25 mouse cellular contexts compared by ENCODE assay signal in the genomic region with DNA sequence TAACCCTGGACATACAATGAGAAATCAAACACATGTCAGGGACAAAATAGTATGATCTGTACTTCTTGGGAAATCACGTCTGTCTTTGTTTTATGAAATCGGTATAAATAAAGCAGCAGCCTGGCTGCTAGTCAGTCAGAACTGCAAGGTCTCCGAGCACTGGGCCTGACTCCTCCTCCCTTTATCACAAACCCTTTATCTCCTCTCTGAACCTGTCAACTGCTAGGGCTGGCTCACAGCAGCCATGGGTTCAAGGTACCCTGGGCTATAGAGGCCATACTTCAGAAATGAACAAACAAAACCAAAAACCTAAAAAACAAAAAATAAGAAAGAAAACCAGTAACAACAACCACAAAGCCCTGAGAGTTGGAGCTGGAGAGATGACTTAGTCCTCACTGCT. TPM values are rescaled to one million over a fixed set of nuclear protein-coding genes. Genes with fewer than 3 reads are reported as not detected.
DNase-seq lines count a peak whose midpoint lies in the region; ATAC-seq and TF ChIP-seq lines count a peak whose summit lies in the region.
"Had no signal": no experiment of that assay in that cellular context is flagged by ENCODE, and none has a peak within 500 bp of the region (broad histone marks: within the 10 kb centered on the region; RNA-seq: fewer than 3 reads in every experiment).

No protein-coding gene starts in this region.

- no peaks in the 10 kb centered on the region for H3K79me2 ChIP-seq in MEL (ENCODE audit: control insufficient read depth, insufficient read depth, low read length, poor library complexity)

- no peak overlapping the region for H3K4me2 ChIP-seq in forebrain, embryonic 15.5 days (replicated peaks)
- no peak overlapping the region for H3K4me2 ChIP-seq in forebrain, embryonic 12.5 days
- no peak overlapping the region for H3K4me2 ChIP-seq in liver, embryonic 13.5 days
- no peak overlapping the region for H3K4me2 ChIP-seq in hindbrain, embryonic 14.5 days (replicated peaks)
- H3K4me2 ChIP-seq: forebrain, embryonic 13.5 days; heart, embryonic 12.5 days; limb, embryonic 13.5 days; neural tube, embryonic 12.5 days; stomach, embryonic 15.5 days had no signal

- H3K9me3 ChIP-seq in forebrain, embryonic 15.5 days, result no peaks in the 10 kb centered on the region
- H3K9me3 ChIP-seq in forebrain, embryonic 12.5 days, result no peaks in the 10 kb centered on the region
- H3K9me3 ChIP-seq in MEL (replicated peaks; ENCODE audit: insufficient read depth, low read length), result no peaks in the 10 kb centered on the region
- H3K9me3 ChIP-seq in liver, embryonic 13.5 days (replicated peaks), result no peaks in the 10 kb centered on the region
- no peaks in the 10 kb centered on the region for H3K9me3 ChIP-seq in hindbrain, embryonic 14.5 days (ENCODE audit: control insufficient read depth, low read length)
- H3K9me3 ChIP-seq: forebrain, embryonic 13.5 days; heart, embryonic 12.5 days; limb, embryonic 13.5 days; neural tube, embryonic 12.5 days; stomach, embryonic 15.5 days had no signal

- WGBS in forebrain, embryonic 15.5 days, result 53% methylated on average over 3 of the region's 3 CpGs
- WGBS in forebrain, embryonic 12.5 days, result 71% methylated on average over 3 of the region's 3 CpGs
- 30% methylated on average over 3 of the region's 3 CpGs for WGBS in liver, embryonic 13.5 days (ENCODE audit: insufficient replicate concordance)
- WGBS in thymus, adult 2 months, result 93% methylated on average over 3 of the region's 3 CpGs
- 72% methylated on average over 3 of the region's 3 CpGs for WGBS in hindbrain, embryonic 14.5 days

- peak overlapping the region; percentile 42 for H3K27ac ChIP-seq in forebrain, embryonic 15.5 days (replicated peaks)
- H3K27ac ChIP-seq in forebrain, embryonic 12.5 days, result no peak overlapping the region
- peak overlapping the region; percentile 35; the same call in 1 of the 2 replicates for H3K27ac ChIP-seq in MEL (ENCODE audit: control insufficient read depth, low read depth, low read length)
- H3K27ac ChIP-seq in liver, embryonic 13.5 days, result peak overlapping the region; percentile 53
- H3K27ac ChIP-seq in thymus, adult 2 months (ENCODE audit: control insufficient read depth, insufficient read depth, low read length), result no peak overlapping the region
- H3K27ac ChIP-seq in hindbrain, embryonic 14.5 days, result no peak overlapping the region
- H3K27ac ChIP-seq: forebrain, embryonic 13.5 days; limb, embryonic 13.5 days; neural tube, embryonic 12.5 days; stomach, embryonic 15.5 days had no signal

- no peak for TF ChIP-seq RAD21 in MEL (IDR thresholded peaks at IDR 0.05; ENCODE audit: low read depth, low read length)

- ATAC-seq in forebrain, embryonic 15.5 days (replicated peaks), result no peak
- ATAC-seq in forebrain, embryonic 12.5 days (ENCODE audit: low FRiP score), result no peak
- 0 out of 2 replicates have a peak, but pooled peaks have one; percentile 54 for ATAC-seq in common myeloid progenitor, adult 5-6 weeks (replicated peaks; ENCODE audit: low read depth, poor library complexity, severe bottlenecking)
- peak; percentile 97 for ATAC-seq in liver, embryonic 13.5 days (ENCODE audit: low read depth)
- no peak for ATAC-seq in hindbrain, embryonic 14.5 days (ENCODE audit: low FRiP score)
- ATAC-seq: activated CD4-positive, CD25-positive, alpha-beta regulatory T cell, adult 4 months; forebrain, embryonic 13.5 days; Patski had no signal

- peak; percentile 69 for DNase-seq in MEL (ENCODE audit: low read depth, low spot score)
- DNase-seq in liver, embryonic 13.5 days, result peak; percentile 47
- no peak for DNase-seq in lung, postnatal 14 days
- DNase-seq in thymus, adult 2 months, result no peak
- DNase-seq in hindbrain, embryonic 14.5 days (ENCODE audit: low spot score), result no peak
- DNase-seq: cerebellum, adult 9-10 months; gastrocnemius, postnatal 36 days; lung, postnatal 10 days; right cerebral cortex, postnatal 14 days; thymus, postnatal 14 days had no signal

- no peaks in the 10 kb centered on the region for H3K27me3 ChIP-seq in forebrain, embryonic 15.5 days
- H3K27me3 ChIP-seq in forebrain, embryonic 12.5 days, result no peaks in the 10 kb centered on the region
- no peaks in the 10 kb centered on the region for H3K27me3 ChIP-seq in MEL (ENCODE audit: control insufficient read depth in 1 of 2, insufficient read depth in 2 of 2, low read length in 2 of 2)
- no peaks in the 10 kb centered on the region for H3K27me3 ChIP-seq in liver, embryonic 13.5 days
- H3K27me3 ChIP-seq in thymus, adult 2 months (ENCODE audit: control insufficient read depth, insufficient read depth, low read length), result no peaks in the 10 kb centered on the region
- no peaks in the 10 kb centered on the region for H3K27me3 ChIP-seq in hindbrain, embryonic 14.5 days (ENCODE audit: control insufficient read depth, insufficient read depth, low read length)
- H3K27me3 ChIP-seq: forebrain, embryonic 13.5 days; heart, embryonic 12.5 days; limb, embryonic 13.5 days; neural tube, embryonic 12.5 days; Patski; stomach, embryonic 15.5 days had no signal

- peaks cover 6% of the 10 kb centered on the region; the same call in 1 of the 2 replicates for H3K36me3 ChIP-seq in forebrain, embryonic 15.5 days
- peaks cover 34% of the 10 kb centered on the region for H3K36me3 ChIP-seq in forebrain, embryonic 12.5 days (replicated peaks)
- H3K36me3 ChIP-seq in MEL (ENCODE audit: control insufficient read depth in 1 of 2, insufficient read depth in 2 of 2, low read length in 2 of 2), result peaks cover 12 to 13% of the 10 kb centered on the region in 2 experiments
- peaks cover 44% of the 10 kb centered on the region for H3K36me3 ChIP-seq in liver, embryonic 13.5 days
- H3K36me3 ChIP-seq in thymus, adult 2 months (ENCODE audit: control insufficient read depth, insufficient read depth, low read length), result peaks cover 27% of the 10 kb centered on the region
- H3K36me3 ChIP-seq in hindbrain, embryonic 14.5 days (replicated peaks; ENCODE audit: control insufficient read depth, insufficient read depth), result peaks cover 47% of the 10 kb centered on the region

- no peak for TF ChIP-seq POLR2A in MEL (IDR thresholded peaks at IDR 0.05; ENCODE audit: control insufficient read depth in 1 of 2, insufficient read depth in 1 of 2, low read depth in 1 of 2, low read length in 2 of 2, poor library complexity in 1 of 2)
- TF ChIP-seq POLR2A in thymus, adult 2 months (IDR thresholded peaks at IDR 0.05; ENCODE audit: control insufficient read depth, extremely low read depth, insufficient read depth, low read length, poor library complexity), result no peak

- no peak overlapping the region for H3K4me3 ChIP-seq in forebrain, embryonic 15.5 days
- H3K4me3 ChIP-seq in forebrain, embryonic 12.5 days (replicated peaks), result no peak overlapping the region
- H3K4me3 ChIP-seq in MEL (ENCODE audit: control insufficient read depth in 1 of 2, insufficient read depth in 1 of 2, low read depth in 2 of 2, low read length in 2 of 2), result no peak overlapping the region
- H3K4me3 ChIP-seq in liver, embryonic 13.5 days (replicated peaks), result no peak overlapping the region
- no peak overlapping the region for H3K4me3 ChIP-seq in thymus, adult 2 months (ENCODE audit: control insufficient read depth, insufficient read depth, low read length)
- no peak overlapping the region for H3K4me3 ChIP-seq in hindbrain, embryonic 14.5 days (replicated peaks; ENCODE audit: low read length)
- H3K4me3 ChIP-seq: forebrain, embryonic 13.5 days; heart, embryonic 12.5 days; limb, embryonic 13.5 days; neural tube, embryonic 12.5 days; stomach, embryonic 15.5 days had no signal

- no peak overlapping the region for H3K9ac ChIP-seq in forebrain, embryonic 15.5 days (replicated peaks)
- H3K9ac ChIP-seq in forebrain, embryonic 12.5 days, result no peak overlapping the region
- H3K9ac ChIP-seq in MEL (ENCODE audit: control insufficient read depth, low read depth, low read length, poor library complexity, severe bottlenecking), result no peak overlapping the region
- no peak overlapping the region for H3K9ac ChIP-seq in liver, embryonic 13.5 days
- no peak overlapping the region for H3K9ac ChIP-seq in hindbrain, embryonic 14.5 days
- H3K9ac ChIP-seq: forebrain, embryonic 13.5 days; heart, embryonic 12.5 days; limb, embryonic 13.5 days; neural tube, embryonic 12.5 days; stomach, embryonic 15.5 days had no signal

- TF ChIP-seq CTCF in MEL (IDR thresholded peaks at IDR 0.05 in 2 of 3, conservative IDR thresholded peaks at IDR 0.05 in 1 of 3; ENCODE audit: control insufficient read depth in 1 of 3, insufficient read depth in 1 of 3, low read depth in 2 of 3, low read length in 3 of 3, poor library complexity in 1 of 3, severe bottlenecking in 1 of 3), result no peak
- no peak for TF ChIP-seq CTCF in thymus, adult 2 months (IDR thresholded peaks at IDR 0.05; ENCODE audit: borderline replicate concordance, control insufficient read depth, extremely low read depth, insufficient read depth, low read length, poor library complexity)

- TF ChIP-seq EP300 in MEL (IDR thresholded peaks at IDR 0.05; ENCODE audit: low read depth in 1 of 2, low read length in 2 of 2), result peak; percentile 59 to 61; a peak in 3 of 4 replicates

- H3K4me1 ChIP-seq in forebrain, embryonic 15.5 days, result peaks cover 5% of the 10 kb centered on the region; the same call in 1 of the 2 replicates
- no peaks in the 10 kb centered on the region for H3K4me1 ChIP-seq in forebrain, embryonic 12.5 days
- H3K4me1 ChIP-seq in MEL (ENCODE audit: control insufficient read depth in 1 of 2, insufficient read depth in 2 of 2, low read length in 2 of 2), result peaks cover 5 to 16% of the 10 kb centered on the region in 2 experiments; a peak in 3 of 4 replicates
- H3K4me1 ChIP-seq in liver, embryonic 13.5 days (replicated peaks), result peaks cover 25% of the 10 kb centered on the region
- H3K4me1 ChIP-seq in thymus, adult 2 months (replicated peaks; ENCODE audit: control insufficient read depth, insufficient read depth, low read length), result no peaks in the 10 kb centered on the region
- no peaks in the 10 kb centered on the region for H3K4me1 ChIP-seq in hindbrain, embryonic 14.5 days (replicated peaks; ENCODE audit: control insufficient read depth, insufficient read depth, low read length)
- H3K4me1 ChIP-seq: forebrain, embryonic 13.5 days; limb, embryonic 13.5 days; neural tube, embryonic 12.5 days; stomach, embryonic 15.5 days had no signal

RNA-seq across cellular contexts. Expression of a gene that starts 21.8 kb away (rescaled TPM):
- 2.6 and 2.8 TPM in 2 replicates for polyA plus RNA-seq in forebrain, embryonic 15.5 days (2015; fragmentation: Nextera tagmentation; extraction: Ambion mirVana)
- 0.86 and 1.1 TPM in 2 replicates for polyA plus RNA-seq in forebrain, embryonic 12.5 days (2016; fragmentation: Nextera tagmentation; extraction: Ambion mirVana)
- 15.5 and 15.8 TPM in 2 replicates for total RNA-seq in MEL (2012; rRNA removed)
- 100 to 1,000 TPM in 1 of 2 experiments, 10 to 100 TPM in 1; 35.9 to 123 TPM for polyA plus RNA-seq in MEL (2012; ENCODE audit: insufficient read depth in 1 of 2, insufficient read length in 2 of 2, low read depth in 1 of 2, low replicate concordance in 2 of 2, missing spikeins in 1 of 2)
- total RNA-seq in common myeloid progenitor, adult 5-6 weeks (2017), result not detected in 2 replicates
- 1.1 TPM in 2 replicates for polyA plus RNA-seq in liver, embryonic 13.5 days (2015; fragmentation: Nextera tagmentation; extraction: Ambion mirVana)
- 1.5 and 7.0 TPM in 2 replicates for polyA plus RNA-seq in thymus, adult 2 months (2012; rRNA removed)
- 14.5 and 15.4 TPM in 2 replicates for polyA plus RNA-seq in hindbrain, embryonic 14.5 days (2014; fragmentation: Nextera tagmentation; extraction: Ambion mirVana)
- total RNA-seq: monocyte, adult 5-6 weeks had no signal
- polyA plus RNA-seq: Patski had no signal

RNA-seq across cellular contexts. Expression of a gene that starts 31.0 kb away (rescaled TPM):
- polyA plus RNA-seq in forebrain, embryonic 15.5 days (2015; fragmentation: Nextera tagmentation; extraction: Ambion mirVana), result 15.3 and 17.2 TPM in 2 replicates
- polyA plus RNA-seq in forebrain, embryonic 12.5 days (2016; fragmentation: Nextera tagmentation; extraction: Ambion mirVana), result 26.2 and 31.6 TPM in 2 replicates
- 11.6 and 14.2 TPM in 2 replicates for total RNA-seq in MEL (2012; rRNA removed)
- 10 to 100 TPM in 1 of 2 experiments, not detected in 1; 28.3 TPM for polyA plus RNA-seq in MEL (2012; ENCODE audit: insufficient read depth in 1 of 2, insufficient read length in 2 of 2, low read depth in 1 of 2, low replicate concordance in 2 of 2, missing spikeins in 1 of 2)
- 15.3 and 22.3 TPM in 2 replicates for total RNA-seq in common myeloid progenitor, adult 5-6 weeks (2017)
- 5.8 and 7.4 TPM in 2 replicates for polyA plus RNA-seq in liver, embryonic 13.5 days (2015; fragmentation: Nextera tagmentation; extraction: Ambion mirVana)
- 45.3 and 58.7 TPM in 2 replicates for polyA plus RNA-seq in thymus, adult 2 months (2012; rRNA removed)
- polyA plus RNA-seq in hindbrain, embryonic 14.5 days (2014; fragmentation: Nextera tagmentation; extraction: Ambion mirVana), result 17.3 and 19.3 TPM in 2 replicates

RNA-seq across cellular contexts. Expression of a gene that starts 31.0 kb away (rescaled TPM):
- 106 and 115 TPM in 2 replicates for polyA plus RNA-seq in forebrain, embryonic 15.5 days (2015; fragmentation: Nextera tagmentation; extraction: Ambion mirVana)
- 103 TPM in 2 replicates for polyA plus RNA-seq in forebrain, embryonic 12.5 days (2016; fragmentation: Nextera tagmentation; extraction: Ambion mirVana)
- 89.5 and 113 TPM in 2 replicates for total RNA-seq in MEL (2012; rRNA removed)
- polyA plus RNA-seq in MEL (2012; ENCODE audit: insufficient read depth in 1 of 2, insufficient read length in 2 of 2, low read depth in 1 of 2, low replicate concordance in 2 of 2, missing spikeins in 1 of 2), result 100 to 1,000 TPM; 179 to 539 TPM
- total RNA-seq in common myeloid progenitor, adult 5-6 weeks (2017), result 50.9 and 62.3 TPM in 2 replicates
- polyA plus RNA-seq in liver, embryonic 13.5 days (2015; fragmentation: Nextera tagmentation; extraction: Ambion mirVana), result 69.9 and 78.8 TPM in 2 replicates
- polyA plus RNA-seq in thymus, adult 2 months (2012; rRNA removed), result 17.6 and 19.6 TPM in 2 replicates
- polyA plus RNA-seq in hindbrain, embryonic 14.5 days (2014; fragmentation: Nextera tagmentation; extraction: Ambion mirVana), result 111 and 118 TPM in 2 replicates

RNA-seq across cellular contexts. Expression of a gene that starts 36.7 kb away (rescaled TPM):
- polyA plus RNA-seq in forebrain, embryonic 15.5 days (2015; fragmentation: Nextera tagmentation; extraction: Ambion mirVana), result 48.0 and 53.1 TPM in 2 replicates
- 6.0 and 6.4 TPM in 2 replicates for polyA plus RNA-seq in forebrain, embryonic 12.5 days (2016; fragmentation: Nextera tagmentation; extraction: Ambion mirVana)
- 0.39 and 0.59 TPM in 2 replicates for total RNA-seq in MEL (2012; rRNA removed)
- 1 to 10 TPM in 1 of 2 experiments, not detected in 1; 1.1 TPM for polyA plus RNA-seq in MEL (2012; ENCODE audit: insufficient read depth in 1 of 2, insufficient read length in 2 of 2, low read depth in 1 of 2, low replicate concordance in 2 of 2, missing spikeins in 1 of 2)
- 0.41 TPM in 1 of 2 replicates, not detected in the other for total RNA-seq in common myeloid progenitor, adult 5-6 weeks (2017)
- polyA plus RNA-seq in liver, embryonic 13.5 days (2015; fragmentation: Nextera tagmentation; extraction: Ambion mirVana), result 0.92 and 1.2 TPM in 2 replicates
- 0.92 and 1.0 TPM in 2 replicates for polyA plus RNA-seq in thymus, adult 2 months (2012; rRNA removed)
- 56.2 and 68.7 TPM in 2 replicates for polyA plus RNA-seq in hindbrain, embryonic 14.5 days (2014; fragmentation: Nextera tagmentation; extraction: Ambion mirVana)
- total RNA-seq: gastrocnemius, postnatal 36 days; monocyte, adult 5-6 weeks had no signal
- polyA plus RNA-seq: activated CD4-positive, CD25-positive, alpha-beta regulatory T cell, adult 4 months; C2C12; Patski; spleen, adult 2 months had no signal

RNA-seq across cellular contexts. Expression of a gene that starts 53.2 kb away (rescaled TPM):
- polyA plus RNA-seq in forebrain, embryonic 15.5 days (2015; fragmentation: Nextera tagmentation; extraction: Ambion mirVana), result not detected in 2 replicates
- polyA plus RNA-seq in forebrain, embryonic 12.5 days (2016; fragmentation: Nextera tagmentation; extraction: Ambion mirVana), result 0.54 and 1.9 TPM in 2 replicates
- not detected in 2 replicates for total RNA-seq in MEL (2012; rRNA removed)
- polyA plus RNA-seq in MEL (2012; ENCODE audit: insufficient read depth in 1 of 2, insufficient read length in 2 of 2, low read depth in 1 of 2, low replicate concordance in 2 of 2, missing spikeins in 1 of 2), result not detected
- total RNA-seq in common myeloid progenitor, adult 5-6 weeks (2017), result not detected in 2 replicates
- 1.9 and 2.1 TPM in 2 replicates for polyA plus RNA-seq in liver, embryonic 13.5 days (2015; fragmentation: Nextera tagmentation; extraction: Ambion mirVana)
- polyA plus RNA-seq in thymus, adult 2 months (2012; rRNA removed), result 3.9 and 5.5 TPM in 2 replicates
- polyA plus RNA-seq in hindbrain, embryonic 14.5 days (2014; fragmentation: Nextera tagmentation; extraction: Ambion mirVana), result 0.33 TPM in 1 of 2 replicates, not detected in the other
- total RNA-seq: gastrocnemius, postnatal 36 days; layer of hippocampus, adult 8-10 months; left cerebral cortex, adult 8-10 months; monocyte, adult 5-6 weeks had no signal
- polyA plus RNA-seq: activated CD4-positive, CD25-positive, alpha-beta regulatory T cell, adult 4 months; forebrain, embryonic 13.5 days; Patski had no signal

Comparison
In these comparisons a context has a peak if more than half of its experiments do, and no peak if none do; other contexts are left out.
1. H3K27ac ChIP-seq: peak in forebrain, embryonic 15.5 days (single experiment), MEL (single experiment) and liver, embryonic 13.5 days (single experiment); none in forebrain, embryonic 12.5 days (single experiment), thymus, adult 2 months (single experiment) and hindbrain, embryonic 14.5 days (single experiment).
2. ATAC-seq: peak in common myeloid progenitor, adult 5-6 weeks (single experiment) and liver, embryonic 13.5 days (single experiment); none in forebrain, embryonic 15.5 days (single experiment), forebrain, embryonic 12.5 days (single experiment) and hindbrain, embryonic 14.5 days (single experiment).
3. DNase-seq: peak in MEL (single experiment) and liver, embryonic 13.5 days (single experiment); none in lung, postnatal 14 days (single experiment), thymus, adult 2 months (single experiment) and hindbrain, embryonic 14.5 days (single experiment).